Mouse (Mus musculus) gastrocnemius, adult 18-20 months (tissue): ENCODE measurements around the gene Lipa. TPM values are rescaled to one million over a fixed set of nuclear protein-coding genes. Genes with fewer than 3 reads are reported as not detected.
A peak's percentile ranks its signal among the peaks of the same experiment; 100 is the strongest.

Experiments used
- DNase-seq: peaks from one replicate; pipeline ENCODE4 v3.0.0; 2021; ENCODE audit warnings: low spot score
- total RNA-seq, 2 experiments: library from RNA; stranded (reverse); gene quantifications; 2 replicates each; pipeline ENCODE4 v1.2.3; 2021

Lipa gene
- total RNA-seq, 2 experiments from 2014 or later = 4.6 to 5.3 TPM

DNA sequence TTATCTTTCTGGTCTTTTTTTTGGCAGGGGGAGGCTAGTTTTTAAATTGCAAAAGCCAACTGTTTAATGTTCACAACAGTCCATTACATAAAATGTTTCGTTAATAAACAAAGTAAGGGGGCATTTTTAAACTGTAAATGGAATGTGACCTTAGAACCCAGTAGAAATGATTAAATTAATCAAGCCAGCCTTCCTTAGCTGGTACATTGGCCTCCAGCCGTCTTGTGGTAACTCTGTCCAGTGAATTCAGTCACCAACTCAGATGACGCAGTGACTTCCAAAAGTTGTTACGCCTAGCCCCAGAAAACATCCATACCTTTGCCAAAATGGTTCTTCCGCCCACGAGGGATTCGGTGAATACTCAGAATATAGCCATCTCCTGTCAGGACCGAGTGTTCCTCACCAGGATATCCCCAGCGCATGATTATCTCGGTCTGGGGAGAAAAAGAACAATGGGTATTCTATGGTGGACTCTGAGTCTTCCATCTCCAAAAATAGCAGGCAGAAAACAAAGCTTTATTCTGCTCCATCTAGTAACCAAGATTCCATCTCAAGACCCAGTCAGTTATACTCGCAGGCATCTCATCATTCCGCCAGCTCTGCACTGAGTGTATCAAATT, 4.1 kb downstream of the Lipa start:
- no peak for DNase-seq

DNA sequence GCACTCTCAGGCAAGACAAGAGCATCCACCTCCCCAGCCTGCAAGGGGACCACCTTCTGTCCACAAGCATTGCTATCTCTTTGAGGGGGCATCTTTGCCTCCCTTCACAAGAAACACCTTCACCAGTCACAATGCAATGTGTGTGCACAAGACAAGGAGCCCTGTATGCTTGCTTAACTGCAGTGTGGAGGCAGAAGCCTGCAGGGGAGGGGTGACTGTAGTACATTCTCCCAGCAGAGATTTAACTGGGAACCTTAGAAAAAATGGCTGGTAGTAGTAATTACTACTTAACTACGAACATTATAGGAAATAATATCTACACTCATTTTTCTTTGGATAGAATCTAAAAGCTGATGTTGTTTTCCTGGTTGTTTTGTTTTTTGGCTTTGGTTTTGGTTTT, 5.3 kb downstream of the Lipa start:
- DNase-seq = no peak

DNA sequence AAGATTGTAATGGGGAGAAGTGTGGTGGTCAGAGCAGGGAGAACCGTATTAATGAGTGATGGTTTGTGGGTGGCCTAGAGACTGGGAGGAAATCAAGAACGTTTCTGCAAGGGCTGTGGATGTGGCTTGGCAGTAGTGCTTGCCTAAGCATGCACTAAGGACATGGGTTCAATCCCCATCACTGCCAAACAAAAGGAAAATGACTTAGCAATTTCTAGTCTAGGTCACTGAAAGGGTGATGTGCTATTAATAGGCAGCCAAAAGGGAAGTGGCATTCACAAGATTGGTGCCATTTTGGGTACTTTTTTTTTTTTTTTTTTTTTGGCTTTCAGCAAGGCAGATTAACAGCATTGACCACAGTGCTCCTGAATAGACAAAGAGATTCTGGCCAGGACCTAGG, 5.9 kb downstream of the Lipa start:
- DNase-seq = no peak

DNA sequence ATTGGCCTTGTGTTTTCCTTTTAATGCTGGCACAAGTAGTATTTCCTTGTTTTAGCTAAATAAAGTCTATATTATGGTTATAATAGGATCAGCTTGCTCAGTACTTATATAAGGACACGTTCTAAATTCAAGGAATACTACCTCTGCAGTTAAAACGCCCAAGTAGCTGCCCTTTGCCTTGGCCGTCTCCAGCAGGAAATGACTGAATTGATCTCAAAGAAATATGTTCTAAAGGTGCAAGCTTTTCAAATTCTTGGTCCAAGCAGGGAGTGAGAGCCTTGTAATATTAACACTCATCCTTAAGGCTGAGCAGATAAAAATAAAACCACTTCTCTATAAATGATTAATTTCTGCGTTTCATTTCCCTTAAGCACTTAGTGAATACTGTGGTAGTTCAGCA, 7.2 kb downstream of the Lipa start:
- DNase-seq = no peak

DNA sequence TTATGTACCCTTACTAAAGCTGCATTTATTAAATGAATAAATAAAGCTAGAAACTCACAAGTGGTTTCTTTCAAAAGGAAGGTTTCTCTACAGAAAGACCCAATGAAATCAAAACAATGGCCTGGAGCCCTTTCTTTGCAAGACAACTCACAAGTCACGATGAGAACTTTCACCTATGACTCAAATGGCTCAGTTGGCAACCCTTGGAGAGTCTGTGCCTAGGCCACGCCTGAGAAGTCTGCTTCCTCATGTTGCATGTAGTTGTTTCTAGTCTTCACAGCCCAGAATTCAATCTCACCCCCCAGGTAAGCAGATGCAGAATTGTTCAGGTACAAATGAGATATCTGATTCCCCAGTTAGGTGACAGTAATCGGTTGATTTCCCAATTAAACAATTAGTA, 7.6 kb downstream of the Lipa start:
- no peak for DNase-seq

DNA sequence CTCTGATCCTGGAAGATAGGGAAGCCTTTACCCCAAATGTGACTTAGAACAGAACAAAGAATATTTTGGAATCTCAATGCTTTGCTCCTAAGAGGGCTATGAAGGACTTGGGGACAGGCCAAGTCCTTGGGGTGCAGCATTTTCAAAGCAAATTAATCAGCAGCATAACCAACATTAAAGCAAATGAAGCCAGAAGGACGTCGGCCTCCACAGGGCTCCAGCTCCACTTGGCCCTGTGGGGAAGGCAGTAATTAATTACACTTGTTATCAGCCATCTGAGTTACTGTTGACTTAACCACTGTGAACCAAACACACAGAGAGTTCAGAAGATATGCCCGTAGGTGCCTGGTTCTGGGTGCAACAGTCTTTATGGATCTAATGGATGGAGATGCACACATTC, 8.5 kb downstream of the Lipa start:
- no peak for DNase-seq

DNA sequence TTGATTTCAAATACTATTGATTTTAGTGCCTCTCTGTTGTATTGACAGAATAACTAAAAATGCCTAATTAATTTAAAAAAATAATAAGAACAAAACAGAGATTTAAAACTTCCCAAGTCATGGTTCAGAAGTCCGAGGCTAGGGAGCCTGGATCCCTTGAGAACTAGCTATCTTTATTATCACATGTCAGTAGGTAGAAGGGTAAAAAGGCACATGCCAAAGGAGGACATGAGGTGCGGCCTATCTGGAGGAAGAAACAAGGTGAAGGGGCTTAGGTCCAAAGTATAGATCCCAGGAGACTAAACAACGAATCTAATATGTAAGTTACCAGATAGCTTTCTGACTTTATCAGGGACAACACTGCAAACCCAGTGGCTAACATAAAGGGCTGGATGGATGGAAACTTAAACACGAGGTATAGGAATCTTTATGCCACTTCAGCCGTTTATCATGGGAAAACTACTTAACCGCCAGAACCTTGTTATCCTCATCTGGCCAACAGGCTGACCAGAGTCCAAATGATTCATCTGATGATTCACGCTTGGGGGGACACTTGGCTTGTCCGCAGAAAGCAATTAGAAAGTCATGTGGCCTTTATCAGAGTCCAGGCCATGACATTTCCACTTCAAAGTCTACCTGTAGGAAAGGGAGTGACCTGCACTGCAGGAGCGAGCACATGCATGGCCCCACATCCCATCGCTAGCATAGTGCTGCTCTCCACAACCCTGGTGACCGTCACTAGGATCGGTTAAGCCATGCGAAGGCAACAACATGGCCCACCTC, 9.3 kb downstream of the Lipa start:
- DNase-seq = no peak

DNA sequence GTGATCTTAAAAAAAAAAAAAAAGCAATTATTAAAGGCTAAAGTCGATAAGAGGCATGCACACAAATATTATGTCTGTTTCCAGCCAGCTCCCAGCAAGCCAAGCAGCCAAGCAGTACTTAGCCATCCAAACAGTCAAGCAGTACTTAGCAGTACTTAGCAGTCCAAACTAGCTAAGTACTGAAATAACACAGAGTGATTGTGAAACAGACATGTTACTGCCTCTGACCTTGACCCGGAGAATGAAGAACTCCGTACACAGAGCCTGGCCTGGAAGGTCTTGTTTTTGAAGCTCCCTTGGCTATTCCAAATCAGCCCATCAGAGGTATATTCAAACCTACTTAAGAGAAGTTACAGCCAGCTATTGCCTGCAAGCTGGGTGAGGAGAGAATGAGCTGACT, 10.1 kb downstream of the Lipa start:
- no peak for DNase-seq

DNA sequence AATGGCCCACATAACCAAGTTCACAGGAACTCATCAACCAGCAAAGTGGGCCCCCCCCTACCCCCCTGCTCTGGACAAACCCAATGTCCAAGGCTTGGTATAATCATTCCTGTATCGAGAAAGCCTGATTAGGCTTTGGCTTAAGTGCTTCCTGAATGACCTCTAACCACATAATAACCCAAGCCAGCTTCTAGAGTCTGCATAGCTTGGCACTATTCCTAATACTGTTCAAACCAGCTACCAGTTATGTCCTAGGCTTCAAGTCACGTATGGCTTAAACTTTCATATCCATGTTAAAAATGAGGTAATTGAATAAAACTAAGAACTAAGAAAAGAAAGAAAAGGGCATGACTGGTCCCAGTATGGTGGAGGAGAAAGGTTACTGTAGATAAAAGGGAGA, 10.9 kb downstream of the Lipa start:
- no peak for DNase-seq

DNA sequence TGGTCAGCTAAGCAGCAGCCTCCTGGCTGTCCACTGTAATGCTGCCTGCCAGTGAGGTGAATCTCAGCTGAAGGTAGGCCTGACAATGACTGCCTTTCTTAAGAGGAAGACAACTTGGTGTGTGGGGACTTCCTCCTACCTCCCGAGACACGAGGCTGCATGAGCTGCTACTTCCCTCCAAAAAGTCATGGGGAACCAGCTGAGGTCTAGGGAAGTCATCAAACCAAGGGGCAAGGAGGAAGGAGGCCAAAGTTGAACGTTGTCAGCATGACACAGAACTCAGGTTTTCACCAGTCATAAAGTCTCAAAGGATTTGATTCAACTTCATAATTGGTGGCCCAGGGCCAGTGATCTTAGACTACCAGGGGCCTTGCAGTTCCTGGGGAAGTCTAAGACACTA, 11.6 kb downstream of the Lipa start:
- DNase-seq = no peak

DNA sequence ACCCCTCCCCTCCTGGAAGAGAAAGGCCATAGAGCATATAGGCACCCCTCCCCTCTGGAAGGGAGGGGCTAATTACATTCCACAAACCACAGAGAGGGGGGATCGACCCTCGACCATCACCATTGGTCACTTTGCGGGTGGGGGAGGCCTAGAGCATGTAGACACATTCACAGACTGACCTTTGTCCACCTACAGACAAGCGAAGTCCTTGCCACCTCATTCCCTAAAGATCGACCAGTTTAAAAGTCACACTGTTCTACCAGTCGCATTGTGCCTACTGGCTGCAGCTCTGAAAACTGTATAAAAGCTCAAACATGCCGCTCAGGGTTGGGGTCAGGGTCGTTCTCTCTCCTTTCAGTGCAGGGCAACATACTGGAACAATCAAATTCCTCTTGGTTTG, 15.7 kb downstream of the Lipa start:
- DNase-seq = no peak

DNA sequence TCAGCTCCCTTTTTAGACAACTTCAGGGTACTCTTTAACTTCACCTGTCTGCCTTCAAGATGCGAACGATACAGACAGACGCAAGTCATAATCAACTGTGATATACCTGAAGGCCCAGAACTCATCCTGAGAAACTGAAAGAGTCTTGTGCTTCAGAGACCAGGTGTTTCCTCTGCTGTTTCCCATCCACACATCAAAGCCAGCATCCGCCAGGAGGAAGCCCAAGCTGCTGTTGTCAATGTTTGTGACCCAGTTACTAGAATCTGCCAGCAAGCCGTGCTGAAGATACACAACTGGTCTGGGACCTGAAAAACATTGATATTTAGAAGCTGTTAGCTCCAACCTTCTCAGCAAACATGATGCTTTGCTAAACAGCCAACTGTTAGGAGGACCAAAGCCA, 16.6 kb downstream of the Lipa start:
- no peak for DNase-seq

DNA sequence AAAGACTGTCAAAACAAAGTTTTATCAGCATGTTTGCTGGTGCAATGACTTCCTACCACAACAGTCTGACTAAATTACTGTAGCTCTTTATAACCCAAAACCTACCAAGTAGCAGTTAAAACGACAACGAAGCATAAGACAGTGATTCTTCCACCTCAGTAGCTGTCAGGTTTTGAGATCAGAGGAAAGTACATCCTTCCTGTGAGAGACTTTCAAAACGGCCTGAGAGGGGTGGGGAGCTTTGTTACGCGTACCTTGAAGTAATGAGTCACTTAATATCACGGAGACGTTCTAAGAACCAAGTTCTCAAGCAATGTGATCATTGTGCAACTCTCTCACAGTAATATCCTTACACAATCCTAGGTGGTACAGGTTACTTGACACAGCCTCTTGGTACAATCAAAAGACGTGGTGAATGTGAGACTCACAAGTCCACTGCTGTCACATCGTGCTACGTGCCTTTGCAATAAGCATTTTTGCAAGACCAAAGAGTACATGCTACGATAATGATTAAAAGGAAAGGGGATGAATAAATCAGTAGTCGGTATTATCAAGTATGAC, 22.0 kb downstream of the Lipa start:
- DNase-seq = no peak

DNA sequence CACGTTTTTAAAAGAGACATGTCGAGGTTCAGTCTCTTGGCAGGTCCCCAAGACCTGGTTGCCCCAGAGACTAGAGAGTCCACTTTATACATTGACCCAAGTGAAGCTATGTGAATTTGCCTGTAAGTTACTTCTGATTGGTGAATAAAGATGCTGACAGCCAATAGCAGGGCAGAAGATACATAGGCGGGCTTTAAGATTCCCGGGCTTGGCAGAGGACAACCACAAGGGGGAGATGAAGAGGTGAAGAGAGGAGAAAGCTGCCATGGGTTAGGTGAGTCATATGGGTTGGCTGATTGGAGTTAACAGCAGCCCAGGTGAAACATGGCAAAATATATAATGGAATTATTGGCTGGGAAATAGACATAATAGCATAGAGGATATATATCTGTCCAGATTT, 26.5 kb downstream of the Lipa start:
- peak; percentile 75 for DNase-seq

DNA sequence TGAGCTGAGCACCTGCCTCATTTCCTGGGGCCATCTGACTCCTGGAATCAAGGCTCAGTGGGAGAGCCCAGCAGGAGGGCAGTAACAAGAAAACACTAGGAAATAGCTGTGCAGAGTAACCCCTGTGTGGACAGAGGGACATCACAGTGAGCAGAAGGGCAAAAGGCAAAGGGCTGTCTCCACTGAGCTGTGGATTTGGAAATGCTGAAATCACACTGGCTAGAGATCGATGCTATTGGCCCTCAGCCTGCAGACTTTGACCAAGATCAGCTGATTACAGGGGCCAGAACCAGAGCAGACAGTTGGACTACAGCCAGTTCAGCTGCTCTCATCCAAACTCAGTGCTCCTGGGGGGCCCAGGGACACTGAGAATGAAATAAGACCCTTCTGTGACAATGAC, 30.9 kb downstream of the Lipa start:
- no peak for DNase-seq

DNA sequence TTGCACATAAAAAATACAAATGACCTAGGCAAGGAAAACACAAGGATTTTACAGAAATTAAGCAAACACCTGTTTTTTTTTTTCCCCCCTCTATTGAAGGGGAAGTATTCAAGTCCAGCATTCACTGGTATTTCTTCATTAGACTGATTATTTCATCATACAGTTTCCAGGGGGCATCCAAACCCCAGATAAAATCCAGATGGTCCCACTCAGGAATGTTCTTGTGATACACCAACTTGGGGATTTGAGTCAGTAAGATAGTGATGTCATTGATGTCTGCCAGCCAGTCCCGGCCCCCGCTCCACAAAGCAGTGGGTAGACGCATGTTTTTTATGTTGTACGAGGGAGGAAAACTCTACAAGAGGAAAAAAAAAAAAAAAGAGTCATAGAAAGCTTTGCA, 33.4 kb downstream of the Lipa start:
- no peak for DNase-seq

DNA sequence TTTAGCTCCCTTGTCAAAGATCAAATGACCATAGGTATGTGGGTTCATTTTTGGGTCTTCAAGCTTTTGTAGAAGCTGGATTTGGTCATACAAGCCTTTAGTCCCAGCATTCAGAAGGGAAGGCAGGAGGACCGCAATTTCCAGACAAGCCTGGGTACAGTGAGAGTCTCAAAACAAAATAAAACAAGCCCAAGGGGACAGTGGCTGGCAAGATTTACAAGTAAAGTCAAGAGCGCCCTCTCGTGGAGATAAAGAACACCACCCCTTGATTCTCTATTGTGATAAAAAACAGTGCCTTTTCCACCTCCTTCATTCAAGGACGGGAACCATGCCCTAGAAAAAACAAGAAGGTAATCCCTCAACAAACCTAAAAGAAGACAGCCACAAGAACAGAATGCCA, 43.7 kb downstream of the Lipa start:
- peak; percentile 59 for DNase-seq

DNA sequence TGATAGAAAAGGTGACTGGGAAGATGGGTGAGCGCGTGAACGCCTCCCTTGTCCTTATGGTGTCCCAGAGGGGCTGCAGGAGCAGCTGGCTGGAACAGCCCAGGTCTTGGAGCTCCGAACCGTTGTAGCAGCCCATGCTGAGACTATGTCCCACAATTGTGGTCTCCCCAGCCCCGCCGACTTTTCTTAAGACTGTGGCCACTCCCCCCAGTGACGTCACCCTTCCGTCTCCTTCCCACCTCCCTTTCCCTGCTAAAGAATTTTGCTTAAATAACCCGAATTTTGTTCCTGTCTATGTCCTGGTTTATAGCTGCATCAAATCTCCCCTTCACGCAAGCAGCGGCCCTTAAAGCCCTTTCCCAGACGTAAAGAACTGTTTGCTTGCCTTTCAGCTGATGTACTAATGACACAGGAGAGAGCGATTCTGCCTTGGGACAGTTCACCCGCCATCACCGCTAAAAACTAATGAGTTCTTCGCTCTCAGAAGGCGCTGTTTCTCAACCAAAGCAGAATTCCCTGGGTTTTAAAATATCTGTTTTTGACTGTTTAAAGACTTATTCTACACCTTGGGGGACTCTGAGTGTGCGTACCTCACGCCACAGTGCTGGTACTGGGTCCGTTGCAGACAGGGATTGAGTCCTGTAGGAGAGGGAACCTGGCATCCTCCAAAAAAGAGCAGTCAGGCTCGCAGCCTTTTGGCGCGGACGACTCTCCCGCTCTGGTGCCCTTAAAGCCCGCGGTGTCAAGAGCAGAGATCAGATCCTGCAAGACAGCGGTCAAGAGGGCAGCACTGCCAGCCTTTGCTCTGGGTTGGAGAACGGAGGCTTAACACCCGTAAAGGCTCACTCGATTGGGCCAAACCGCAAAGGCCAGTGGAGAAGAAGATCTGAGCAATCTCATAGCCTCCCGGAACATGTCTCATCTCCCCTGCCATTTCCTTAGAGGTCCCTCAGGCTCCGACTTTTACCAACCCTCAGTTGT, 52.0 kb downstream of the Lipa start, which contains the start of gene Ch25h:
Gene Ch25h (minus strand): TSS at position 174 of the 981 bp plus-strand sequence.
- peak; percentile 23 for DNase-seq

DNA sequence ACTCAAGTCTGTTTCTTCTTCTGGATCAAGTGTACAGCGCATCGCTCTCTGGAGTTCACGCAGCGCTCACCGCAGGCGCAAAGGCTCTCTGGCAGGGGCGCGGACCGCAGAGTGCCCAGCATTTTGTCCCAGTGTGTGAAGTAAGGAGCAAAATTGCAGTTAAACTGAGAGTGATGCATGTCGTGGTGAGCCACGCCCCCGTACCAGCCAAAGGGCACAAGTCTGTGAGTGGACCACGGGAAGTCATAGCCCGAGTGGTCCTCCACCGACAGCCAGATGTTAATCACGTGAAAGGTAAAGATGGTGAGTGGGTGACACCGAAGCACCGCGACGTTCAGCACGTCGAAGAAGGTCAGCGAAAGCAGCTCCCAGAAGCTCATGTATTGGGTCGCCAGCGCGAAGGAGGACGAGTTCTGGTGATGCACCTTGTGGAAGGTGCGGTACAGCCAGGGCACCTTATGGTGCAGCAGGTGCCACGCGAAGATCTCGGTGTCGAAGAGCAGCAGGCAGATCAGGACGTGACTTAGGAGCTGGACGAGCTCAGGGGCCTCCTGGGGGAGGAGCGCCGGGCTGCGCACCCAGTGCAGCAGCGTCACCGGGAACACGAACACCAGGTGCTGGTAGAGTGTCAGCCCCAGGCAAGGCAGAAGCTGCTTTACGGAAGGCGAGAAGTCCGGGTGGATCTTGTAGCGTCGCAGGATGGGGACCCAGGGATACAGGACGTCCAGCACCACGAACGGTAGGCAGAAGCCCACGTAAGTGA, 52.9 kb downstream of the Lipa start:
- DNase-seq = peak; percentile 2

DNA sequence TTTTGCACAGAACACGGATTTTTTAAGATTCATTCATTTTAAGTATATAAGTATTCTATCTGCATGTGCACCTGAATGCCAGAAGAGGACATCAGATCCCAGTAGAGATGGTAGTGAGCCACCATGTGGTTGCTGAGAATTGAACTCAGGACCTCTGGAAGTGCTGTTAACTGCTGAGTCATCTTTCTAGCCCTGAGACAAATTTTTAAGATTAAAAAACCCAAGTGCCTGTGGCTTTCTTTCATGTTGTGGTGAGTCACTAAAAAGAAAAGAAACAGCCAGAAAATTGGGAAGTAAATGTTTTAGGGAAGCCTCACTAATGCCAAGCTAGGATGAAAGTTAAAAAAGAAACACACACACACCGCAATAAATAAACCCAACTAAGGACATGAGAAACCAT, 55.6 kb downstream of the Lipa start:
- no peak for DNase-seq

DNA sequence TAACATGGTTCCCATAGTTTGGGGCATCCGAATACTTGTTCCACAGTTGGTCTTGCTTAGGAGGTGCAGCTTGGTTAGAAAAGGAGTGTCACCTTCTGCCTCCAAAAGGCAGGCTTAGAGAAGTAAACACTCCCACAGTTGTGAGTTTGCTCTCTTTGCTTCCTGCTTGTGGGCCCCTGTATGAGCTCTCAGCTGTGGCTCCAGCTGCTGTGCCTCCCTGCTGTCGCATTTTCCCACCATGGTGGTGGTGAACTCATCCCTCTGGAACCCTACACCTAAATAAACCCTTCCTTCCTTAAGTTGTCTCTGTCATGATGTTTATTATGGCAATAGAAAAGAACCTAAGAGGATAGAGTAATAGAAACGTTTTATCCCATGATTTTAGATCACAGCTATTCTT, 58.5 kb downstream of the Lipa start:
- DNase-seq = no peak
